Mouse (Mus musculus) ES-E14 (cell line): ENCODE data around the gene Ccpg1.

Experiments used
- HCFC1 ChIP-seq: IDR thresholded peaks from 2 replicates; pipeline ENCODE4 v1.6.1; 2012; ENCODE audit warnings: low read length, inconsistent platforms, borderline replicate concordance; ENCODE audit not compliant: insufficient read depth
- MAFK ChIP-seq: IDR thresholded peaks from 2 replicates; pipeline ENCODE4 v1.6.1; 2014; ENCODE audit warnings: mild to moderate bottlenecking, low read depth, low read length, inconsistent platforms; ENCODE audit not compliant: insufficient read depth

DNA sequence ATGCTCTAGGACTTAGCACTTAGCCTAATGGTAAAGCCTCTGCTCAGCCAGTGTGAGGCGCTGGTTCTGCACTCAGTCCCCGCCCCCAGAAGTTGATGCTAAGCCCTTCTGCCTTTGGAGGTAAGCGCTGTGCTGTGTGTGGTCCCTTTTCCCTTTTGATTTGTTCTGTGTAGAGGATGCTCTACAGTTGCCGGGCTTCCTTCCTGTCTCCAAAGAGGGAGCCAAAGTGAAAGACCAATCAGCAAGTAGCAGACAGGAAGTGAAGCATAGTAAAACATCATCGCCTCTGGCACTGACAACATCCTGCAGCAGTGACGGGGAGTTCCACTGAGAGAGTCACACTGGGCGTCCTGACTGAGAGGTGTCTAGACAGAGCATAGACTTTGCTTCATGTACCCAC lies 15.4 kb upstream of the Ccpg1 start:
- TF ChIP-seq MAFK (no peak), HCFC1 (no peak)
